Mouse (Mus musculus): ENCODE results near the gene Sppl2c. TPM values are rescaled to one million over a fixed set of nuclear protein-coding genes. Genes with fewer than 3 reads are reported as not detected.

Gene Sppl2c
- polyA plus RNA-seq, 1 experiment from 2014 or later: not detected

Other genes starting within 250 kb of the Sppl2c start
- gene Nsf, start 232.3 kb upstream of the Sppl2c start, polyA plus RNA-seq (2014; fragmentation: Nextera tagmentation; extraction: Ambion mirVana): 32.8 and 48.1 TPM in 2 replicates
- gene Arf2, start 219.6 kb upstream of the Sppl2c start, polyA plus RNA-seq (2014; fragmentation: Nextera tagmentation; extraction: Ambion mirVana): 44.1 and 60.4 TPM in 2 replicates
- gene Crhr1, start 53.5 kb upstream of the Sppl2c start, polyA plus RNA-seq (2014; fragmentation: Nextera tagmentation; extraction: Ambion mirVana): 0.10 and 0.16 TPM in 2 replicates
- 4.7 and 5.0 TPM in 2 replicates for gene Mapt, start 45.1 kb downstream of the Sppl2c start, polyA plus RNA-seq (2014; fragmentation: Nextera tagmentation; extraction: Ambion mirVana)

Measured in kidney, embryonic 14.5 days (tissue).